Mouse (Mus musculus) frontal cortex, postnatal 25 days (tissue): ENCODE data around the gene Wnt1.

Source experiments
- DNase-seq, 2 experiments: peaks; one replicate each; pipeline ENCODE4 v3.0.0; 2022; ENCODE audit warnings: low spot score in 2 of 2

Wnt1 gene

DNA sequence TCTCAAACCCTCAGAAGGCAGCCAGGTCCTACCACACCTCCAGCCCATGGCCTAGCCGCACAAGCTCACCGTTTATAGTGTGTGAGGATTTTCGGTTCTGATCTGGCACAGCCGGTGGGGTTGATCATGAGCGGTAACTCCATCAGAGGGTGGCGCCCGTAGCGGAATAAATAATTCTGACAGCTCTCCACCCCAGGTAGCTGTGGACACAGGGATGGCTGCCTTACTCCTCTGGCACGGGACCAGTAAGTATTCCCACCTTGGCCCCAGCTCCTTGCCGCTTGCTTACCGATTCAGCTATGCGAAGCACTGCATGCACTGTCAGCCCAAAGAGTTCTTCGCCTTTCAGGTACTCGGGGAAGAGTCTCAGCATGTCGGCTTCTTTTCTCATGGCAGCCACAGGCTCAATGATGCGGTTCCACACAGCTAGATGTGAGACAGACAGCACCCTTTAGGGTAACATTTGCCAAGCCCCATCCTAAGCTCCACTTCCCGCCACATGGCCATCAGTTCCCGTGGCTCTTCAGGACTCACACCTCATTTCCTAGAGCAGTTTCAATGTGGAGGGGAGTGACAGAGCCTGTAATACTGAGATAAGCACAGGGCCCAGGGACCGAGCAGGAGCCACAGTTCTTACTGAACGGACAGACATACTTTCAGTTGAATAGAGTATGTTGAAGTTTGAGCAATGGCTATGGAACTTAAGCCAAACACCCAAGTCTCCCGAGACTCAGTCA is 47.5 kb downstream of the Wnt1 start:
- no peak for DNase-seq

DNA sequence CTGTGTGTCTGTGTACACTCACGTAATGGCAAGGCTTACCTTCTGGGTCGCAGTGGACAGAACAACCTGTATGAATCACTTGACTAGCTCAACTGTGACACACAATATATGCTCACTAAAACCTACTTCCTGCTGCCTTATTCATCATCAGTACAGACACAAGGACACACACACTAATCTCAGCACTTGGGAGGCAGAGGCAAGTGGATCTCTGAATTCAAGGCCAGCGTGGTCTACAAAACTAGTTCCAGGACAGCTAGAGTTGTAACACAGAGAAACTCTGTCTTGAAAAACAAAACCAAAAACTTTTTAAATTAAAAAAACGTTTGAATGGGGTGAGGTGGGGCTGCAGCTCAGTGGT is 48.1 kb downstream of the Wnt1 start:
- no peak for DNase-seq

DNA sequence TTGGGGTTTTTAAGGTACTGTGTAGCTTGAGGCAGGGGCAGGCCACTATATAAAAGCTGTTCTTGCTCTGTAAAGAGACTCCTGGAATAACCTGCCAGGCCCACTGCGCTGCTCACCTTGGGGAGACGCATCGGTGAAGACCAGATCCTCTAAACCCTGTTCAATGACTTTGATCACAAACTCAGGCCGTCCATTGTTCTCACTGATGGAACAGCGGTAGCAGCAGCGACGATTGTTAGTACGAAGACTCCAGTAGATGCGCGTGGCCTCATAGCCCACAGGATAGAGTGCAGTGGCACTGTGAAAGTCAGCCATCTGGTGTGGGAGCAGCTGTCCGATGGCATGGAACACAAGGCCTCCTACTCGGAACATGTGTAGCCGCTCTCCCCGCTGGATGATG is 49.5 kb downstream of the Wnt1 start:
- DNase-seq = no peak

DNA sequence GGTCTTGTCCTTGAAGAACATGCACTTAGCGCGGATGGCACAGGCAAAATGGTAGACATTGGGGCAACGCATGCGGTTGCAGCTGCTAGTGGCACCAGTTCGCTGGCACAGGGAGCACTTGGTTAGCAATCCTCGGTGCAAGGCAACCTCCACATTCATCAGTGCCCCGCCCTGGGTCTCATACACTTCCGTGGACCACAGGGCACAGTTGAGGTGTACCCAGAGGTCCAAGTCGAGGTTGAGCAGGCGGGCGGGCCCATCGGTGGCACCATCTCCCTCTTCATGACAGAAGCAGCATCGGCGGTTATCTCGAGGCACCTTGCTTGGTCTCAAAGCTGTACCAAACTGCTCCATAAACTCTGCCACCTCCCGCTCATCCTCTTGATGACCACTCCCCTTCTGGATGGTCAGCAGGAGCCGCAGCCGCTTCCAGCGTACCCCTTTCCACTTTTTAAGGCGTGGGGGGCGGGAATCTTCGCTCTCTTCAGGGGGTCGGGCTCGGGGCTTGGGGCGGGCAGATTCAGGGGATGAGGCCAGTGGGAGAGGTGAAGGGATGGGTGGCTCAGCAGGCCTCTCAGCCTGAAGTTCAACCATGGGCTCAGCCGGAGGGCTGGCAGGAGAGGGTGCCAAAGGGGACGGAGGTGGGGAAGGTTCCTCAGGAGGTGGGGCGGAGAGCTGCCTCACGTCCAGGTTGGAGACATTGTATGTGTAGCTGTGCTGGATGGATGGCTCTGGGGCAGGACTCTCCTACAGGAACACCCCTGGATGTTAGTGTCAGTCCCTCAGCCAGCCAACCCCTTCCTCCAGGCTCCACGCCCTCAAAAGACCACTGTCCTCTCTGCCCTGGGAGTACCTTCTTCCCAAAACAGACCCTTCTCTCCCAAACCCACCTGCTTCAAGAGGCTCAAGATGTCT is 50.3 kb downstream of the Wnt1 start:
- DNase-seq = no peak
